14 mouse cellular contexts compared by ENCODE assay signal in genomic region chr1:94080718-94081117, GRCm38 (mm10). TPM values are rescaled to one million over a fixed set of nuclear protein-coding genes. Genes with fewer than 3 reads are reported as not detected.
DNase-seq lines count a peak whose midpoint lies in the region; ATAC-seq and TF ChIP-seq lines count a peak whose summit lies in the region.
"Had no signal": no experiment of that assay in that cellular context is flagged by ENCODE, and none has a peak within 500 bp of the region (broad histone marks: within the 10 kb centered on the region; RNA-seq: fewer than 3 reads in every experiment).

No protein-coding gene starts in this region.

- no peaks in the 10 kb centered on the region for H3K4me1 ChIP-seq in heart, embryonic 11.5 days (ENCODE audit: control insufficient read depth, insufficient read depth, low read length)
- H3K4me1 ChIP-seq in lung, embryonic 14.5 days (ENCODE audit: insufficient read depth) = no peaks in the 10 kb centered on the region
- no peaks in the 10 kb centered on the region for H3K4me1 ChIP-seq in forebrain, embryonic 13.5 days
- H3K4me1 ChIP-seq in limb, embryonic 13.5 days = peaks cover 9% of the 10 kb centered on the region
- H3K4me1 ChIP-seq: liver, embryonic 15.5 days had no signal

- H3K27me3 ChIP-seq in heart, embryonic 11.5 days (ENCODE audit: control insufficient read depth, insufficient read depth, low read length) = no peaks in the 10 kb centered on the region
- no peaks in the 10 kb centered on the region for H3K27me3 ChIP-seq in lung, embryonic 14.5 days (ENCODE audit: insufficient read depth, low read length)
- no peaks in the 10 kb centered on the region for H3K27me3 ChIP-seq in forebrain, embryonic 13.5 days
- peaks cover 23% of the 10 kb centered on the region for H3K27me3 ChIP-seq in limb, embryonic 13.5 days
- H3K27me3 ChIP-seq: liver, embryonic 15.5 days had no signal

- H3K27ac ChIP-seq in heart, embryonic 11.5 days (ENCODE audit: low read depth, low read length) = no peak overlapping the region
- H3K27ac ChIP-seq in lung, embryonic 14.5 days (ENCODE audit: low read depth) = no peak overlapping the region
- H3K27ac ChIP-seq in forebrain, embryonic 13.5 days = no peak overlapping the region
- no peak overlapping the region for H3K27ac ChIP-seq in limb, embryonic 13.5 days
- H3K27ac ChIP-seq: liver, embryonic 15.5 days had no signal

- ATAC-seq in heart, embryonic 11.5 days (replicated peaks; ENCODE audit: insufficient number of reproducible peaks, low FRiP score, low TSS enrichment) = no peak
- no peak for ATAC-seq in lung, embryonic 14.5 days (ENCODE audit: insufficient read depth)
- ATAC-seq in forebrain, embryonic 13.5 days = no peak
- no peak for ATAC-seq in limb, embryonic 13.5 days (ENCODE audit: low FRiP score, low read depth)

- H3K36me3 ChIP-seq in heart, embryonic 11.5 days (ENCODE audit: control insufficient read depth, insufficient read depth, low read length) = no peaks in the 10 kb centered on the region
- H3K36me3 ChIP-seq in lung, embryonic 14.5 days (ENCODE audit: insufficient read depth) = no peaks in the 10 kb centered on the region
- no peaks in the 10 kb centered on the region for H3K36me3 ChIP-seq in forebrain, embryonic 13.5 days (ENCODE audit: poor library complexity, severe bottlenecking)
- no peaks in the 10 kb centered on the region for H3K36me3 ChIP-seq in limb, embryonic 13.5 days
- H3K36me3 ChIP-seq: liver, embryonic 15.5 days had no signal

- no peak for DNase-seq in heart, adult 8-10 months (ENCODE audit: low spot score)
- no peak for DNase-seq in lung, embryonic 14.5 days
- DNase-seq in lung, postnatal 14 days = no peak
- DNase-seq in frontal cortex, postnatal 10 days (ENCODE audit: low spot score in 2 of 2) = no peak
- DNase-seq in cerebellum, postnatal 25 days = no peak
- DNase-seq: adrenal gland, postnatal 10 days; cerebellum, adult 11 months; gastrocnemius, postnatal 14 days; kidney, adult 18-20 months; thymus, postnatal 4 days had no signal

- no peak for TF ChIP-seq CTCF in lung, embryonic 14.5 days (IDR thresholded peaks at IDR 0.05; ENCODE audit: low read depth)

- 42% methylated on average over 15 of the region's 15 CpGs for WGBS in heart, embryonic 11.5 days (ENCODE audit: insufficient replicate concordance)
- 42% methylated on average over 15 of the region's 15 CpGs for WGBS in lung, embryonic 14.5 days
- WGBS in forebrain, embryonic 13.5 days = 56% methylated on average over 15 of the region's 15 CpGs
- 48% methylated on average over 15 of the region's 15 CpGs for WGBS in limb, embryonic 13.5 days

- H3K4me3 ChIP-seq in heart, embryonic 11.5 days (ENCODE audit: low read depth, low read length) = peak overlapping the region; percentile 4; the same call in 1 of the 2 replicates
- H3K4me3 ChIP-seq in lung, embryonic 14.5 days (ENCODE audit: low read depth, low read length) = no peak overlapping the region
- H3K4me3 ChIP-seq in forebrain, embryonic 13.5 days = no peak overlapping the region
- H3K4me3 ChIP-seq in limb, embryonic 13.5 days = no peak overlapping the region
- H3K4me3 ChIP-seq: liver, embryonic 15.5 days had no signal

- no peak overlapping the region for H3K9ac ChIP-seq in heart, embryonic 11.5 days (ENCODE audit: low read depth, low read length)
- no peak overlapping the region for H3K9ac ChIP-seq in lung, embryonic 14.5 days
- H3K9ac ChIP-seq in forebrain, embryonic 13.5 days = no peak overlapping the region
- H3K9ac ChIP-seq in limb, embryonic 13.5 days = no peak overlapping the region
- H3K9ac ChIP-seq: liver, embryonic 15.5 days had no signal

- H3K4me2 ChIP-seq in heart, embryonic 11.5 days = peak overlapping the region; percentile 50
- peak overlapping the region; percentile 31 for H3K4me2 ChIP-seq in lung, embryonic 14.5 days
- peak overlapping the region; percentile 18; the same call in 1 of the 2 replicates for H3K4me2 ChIP-seq in forebrain, embryonic 13.5 days
- peak overlapping the region; percentile 44 for H3K4me2 ChIP-seq in limb, embryonic 13.5 days (replicated peaks)
- H3K4me2 ChIP-seq: liver, embryonic 15.5 days had no signal

- H3K9me3 ChIP-seq in heart, embryonic 11.5 days (replicated peaks; ENCODE audit: control insufficient read depth, low read length) = no peaks in the 10 kb centered on the region
- no peaks in the 10 kb centered on the region for H3K9me3 ChIP-seq in lung, embryonic 14.5 days (ENCODE audit: low read depth, low read length)
- H3K9me3 ChIP-seq in forebrain, embryonic 13.5 days (replicated peaks) = no peaks in the 10 kb centered on the region
- H3K9me3 ChIP-seq in limb, embryonic 13.5 days = no peaks in the 10 kb centered on the region
- H3K9me3 ChIP-seq: liver, embryonic 15.5 days had no signal

RNA-seq across cellular contexts. Expression of gene Pdcd1, which starts 28.4 kb away (rescaled TPM):
- polyA plus RNA-seq in heart, embryonic 11.5 days (2014; fragmentation: Nextera tagmentation; extraction: Ambion mirVana) = 0.10 and 0.14 TPM in 2 replicates
- not detected for total RNA-seq in heart, adult 8-10 months (2022)
- 0.09 and 0.16 TPM in 2 replicates for polyA plus RNA-seq in lung, embryonic 14.5 days (2014; fragmentation: Nextera tagmentation; extraction: Ambion mirVana)
- not detected in 2 replicates for polyA plus RNA-seq in forebrain, embryonic 13.5 days (2015; fragmentation: Nextera tagmentation; extraction: Ambion mirVana)
- 0.14 and 0.22 TPM in 2 replicates for polyA plus RNA-seq in limb, embryonic 13.5 days (2015; fragmentation: Nextera tagmentation; extraction: Ambion mirVana)
- total RNA-seq: gastrocnemius, postnatal 14 days had no signal
